Mouse (Mus musculus): ENCODE measurements around the gene Cd38. TPM values are rescaled to one million over a fixed set of nuclear protein-coding genes. Genes with fewer than 3 reads are reported as not detected.
A peak's percentile ranks its signal among the peaks of the same experiment; 100 is the strongest.

Cd38 gene
- polyA plus RNA-seq, 1 experiment from 2014 or later: 5.5 TPM

GRCm38 (mm10) chr5:43837372-43837771 lies 31.0 kb upstream of the Cd38 start:
- H3K4me1 ChIP-seq (ENCODE audit: control insufficient read depth, insufficient read depth, low read length): no peaks in the 10 kb centered on the region
- peak; percentile 90 for DNase-seq (ENCODE audit: low spot score, missing footprints)
- H3K4me2 ChIP-seq: no peak overlapping the region
- peak; percentile 46; the same call in 1 of the 2 replicates for ATAC-seq (ENCODE audit: low FRiP score)
- no peak overlapping the region for H3K9ac ChIP-seq (ENCODE audit: low read length)
- no peaks in the 10 kb centered on the region for H3K36me3 ChIP-seq (ENCODE audit: control insufficient read depth, insufficient read depth, low read length)
- H3K4me3 ChIP-seq (ENCODE audit: low read depth, low read length): no peak overlapping the region
- no peaks in the 10 kb centered on the region for H3K9me3 ChIP-seq (ENCODE audit: control insufficient read depth, low read length)
- no peak overlapping the region for H3K27ac ChIP-seq (ENCODE audit: low read depth, low read length)
- H3K27me3 ChIP-seq (ENCODE audit: control insufficient read depth, insufficient read depth, low read length): no peaks in the 10 kb centered on the region
- 54% methylated on average over 5 of the region's 5 CpGs for WGBS

GRCm38 (mm10) chr5:43841144-43842010 lies 27.0 kb upstream of the Cd38 start:
- Histone ChIP-seq H3K27ac (ENCODE audit: low read depth, low read length) (no peak overlapping the region), H3K27me3 (ENCODE audit: control insufficient read depth, insufficient read depth, low read length) (no peaks in the 10 kb centered on the region), H3K4me3 (ENCODE audit: low read depth, low read length) (no peak overlapping the region), H3K9ac (ENCODE audit: low read length) (no peak overlapping the region), H3K4me2 (no peak overlapping the region), H3K4me1 (ENCODE audit: control insufficient read depth, insufficient read depth, low read length) (no peaks in the 10 kb centered on the region), H3K9me3 (ENCODE audit: control insufficient read depth, low read length) (no peaks in the 10 kb centered on the region), H3K36me3 (ENCODE audit: control insufficient read depth, insufficient read depth, low read length) (no peaks in the 10 kb centered on the region)
- WGBS: 54% methylated on average over 11 of the region's 11 CpGs
- ATAC-seq (ENCODE audit: low FRiP score): peak; percentile 52; the same call in 1 of the 2 replicates
- peak; percentile 95 for DNase-seq (ENCODE audit: low spot score, missing footprints)

GRCm38 (mm10) chr5:43842011-43842285 lies 26.4 kb upstream of the Cd38 start:
- ATAC-seq (ENCODE audit: low FRiP score) (no peak), DNase-seq (ENCODE audit: low spot score, missing footprints) (no peak)
- H3K27me3 ChIP-seq (ENCODE audit: control insufficient read depth, insufficient read depth, low read length): no peaks in the 10 kb centered on the region
- no peak overlapping the region for H3K4me2 ChIP-seq
- WGBS: 84% methylated on average over 5 of the region's 5 CpGs
- no peaks in the 10 kb centered on the region for H3K9me3 ChIP-seq (ENCODE audit: control insufficient read depth, low read length)
- H3K9ac ChIP-seq (ENCODE audit: low read length): no peak overlapping the region
- H3K36me3 ChIP-seq (ENCODE audit: control insufficient read depth, insufficient read depth, low read length): no peaks in the 10 kb centered on the region
- no peak overlapping the region for H3K27ac ChIP-seq (ENCODE audit: low read depth, low read length)
- no peak overlapping the region for H3K4me3 ChIP-seq (ENCODE audit: low read depth, low read length)
- H3K4me1 ChIP-seq (ENCODE audit: control insufficient read depth, insufficient read depth, low read length): no peaks in the 10 kb centered on the region

- Histone ChIP-seq H3K27ac (ENCODE audit: low read depth, low read length) (no peak overlapping the region), H3K36me3 (ENCODE audit: control insufficient read depth, insufficient read depth, low read length) (no peaks in the 10 kb centered on the region), H3K27me3 (ENCODE audit: control insufficient read depth, insufficient read depth, low read length) (no peaks in the 10 kb centered on the region), H3K9me3 (ENCODE audit: control insufficient read depth, low read length) (no peaks in the 10 kb centered on the region), H3K4me2 (no peak overlapping the region), H3K4me3 (ENCODE audit: low read depth, low read length) (no peak overlapping the region), H3K9ac (ENCODE audit: low read length) (no peak overlapping the region), H3K4me1 (ENCODE audit: control insufficient read depth, insufficient read depth, low read length) (no peaks in the 10 kb centered on the region)
- DNase-seq (ENCODE audit: low spot score, missing footprints): no peak
- no peak for ATAC-seq (ENCODE audit: low FRiP score)
- WGBS: 76% methylated on average over 3 of the region's 3 CpGs
Observed at GRCm38 (mm10) chr5:43842576-43843155, 25.7 kb upstream of the Cd38 start.

GRCm38 (mm10) chr5:43845083-43845482 lies 23.3 kb upstream of the Cd38 start:
- H3K4me1 ChIP-seq (ENCODE audit: control insufficient read depth, insufficient read depth, low read length): no peaks in the 10 kb centered on the region
- H3K4me2 ChIP-seq: no peak overlapping the region
- no peak overlapping the region for H3K4me3 ChIP-seq (ENCODE audit: low read depth, low read length)
- no peak for DNase-seq (ENCODE audit: low spot score, missing footprints)
- no peaks in the 10 kb centered on the region for H3K27me3 ChIP-seq (ENCODE audit: control insufficient read depth, insufficient read depth, low read length)
- H3K9me3 ChIP-seq (ENCODE audit: control insufficient read depth, low read length): no peaks in the 10 kb centered on the region
- no peak overlapping the region for H3K27ac ChIP-seq (ENCODE audit: low read depth, low read length)
- WGBS: 85% methylated on average over 5 of the region's 5 CpGs
- no peaks in the 10 kb centered on the region for H3K36me3 ChIP-seq (ENCODE audit: control insufficient read depth, insufficient read depth, low read length)
- no peak overlapping the region for H3K9ac ChIP-seq (ENCODE audit: low read length)
- ATAC-seq (ENCODE audit: low FRiP score): no peak

- H3K36me3 ChIP-seq (ENCODE audit: control insufficient read depth, insufficient read depth, low read length): no peaks in the 10 kb centered on the region
Observed at GRCm38 (mm10) chr5:43845646-43846045, 22.7 kb upstream of the Cd38 start.

GRCm38 (mm10) chr5:43846227-43846626 lies 22.1 kb upstream of the Cd38 start:
- no peaks in the 10 kb centered on the region for H3K27me3 ChIP-seq (ENCODE audit: control insufficient read depth, insufficient read depth, low read length)
- H3K4me1 ChIP-seq (ENCODE audit: control insufficient read depth, insufficient read depth, low read length): no peaks in the 10 kb centered on the region
- no peaks in the 10 kb centered on the region for H3K36me3 ChIP-seq (ENCODE audit: control insufficient read depth, insufficient read depth, low read length)
- 0 out of 2 replicates have a peak, but pooled peaks have one; percentile 11 for ATAC-seq (ENCODE audit: low FRiP score)
- H3K27ac ChIP-seq (ENCODE audit: low read depth, low read length): no peak overlapping the region
- DNase-seq (ENCODE audit: low spot score, missing footprints): no peak
- H3K9me3 ChIP-seq (ENCODE audit: control insufficient read depth, low read length): no peaks in the 10 kb centered on the region
- 18% methylated on average over 2 of the region's 2 CpGs for WGBS
- no peak overlapping the region for H3K4me2 ChIP-seq
- H3K9ac ChIP-seq (ENCODE audit: low read length): no peak overlapping the region
- H3K4me3 ChIP-seq (ENCODE audit: low read depth, low read length): no peak overlapping the region

More at GRCm38 (mm10) chr5:43845646-43846045, 22.7 kb upstream of the Cd38 start:
- Histone ChIP-seq H3K9ac (ENCODE audit: low read length) (no peak overlapping the region), H3K9me3 (ENCODE audit: control insufficient read depth, low read length) (no peaks in the 10 kb centered on the region), H3K4me3 (ENCODE audit: low read depth, low read length) (no peak overlapping the region), H3K4me1 (ENCODE audit: control insufficient read depth, insufficient read depth, low read length) (no peaks in the 10 kb centered on the region), H3K4me2 (no peak overlapping the region), H3K27ac (ENCODE audit: low read depth, low read length) (no peak overlapping the region), H3K27me3 (ENCODE audit: control insufficient read depth, insufficient read depth, low read length) (no peaks in the 10 kb centered on the region)
- ATAC-seq (ENCODE audit: low FRiP score) (no peak), DNase-seq (ENCODE audit: low spot score, missing footprints) (no peak)
- WGBS: 61% methylated on average over 1 of the region's 1 CpGs

GRCm38 (mm10) chr5:43847555-43847954 lies 20.8 kb upstream of the Cd38 start:
- Histone ChIP-seq H3K4me3 (ENCODE audit: low read depth, low read length) (no peak overlapping the region), H3K27me3 (ENCODE audit: control insufficient read depth, insufficient read depth, low read length) (no peaks in the 10 kb centered on the region), H3K36me3 (ENCODE audit: control insufficient read depth, insufficient read depth, low read length) (no peaks in the 10 kb centered on the region), H3K9me3 (ENCODE audit: control insufficient read depth, low read length) (no peaks in the 10 kb centered on the region), H3K27ac (ENCODE audit: low read depth, low read length) (no peak overlapping the region), H3K4me1 (ENCODE audit: control insufficient read depth, insufficient read depth, low read length) (no peaks in the 10 kb centered on the region), H3K4me2 (no peak overlapping the region), H3K9ac (ENCODE audit: low read length) (no peak overlapping the region)
- DNase-seq (ENCODE audit: low spot score, missing footprints) (no peak), ATAC-seq (ENCODE audit: low FRiP score) (no peak)

GRCm38 (mm10) chr5:43848275-43848674 lies 20.1 kb upstream of the Cd38 start:
- H3K4me2 ChIP-seq: no peak overlapping the region
- H3K27ac ChIP-seq (ENCODE audit: low read depth, low read length): no peak overlapping the region
- no peak overlapping the region for H3K4me3 ChIP-seq (ENCODE audit: low read depth, low read length)
- H3K36me3 ChIP-seq (ENCODE audit: control insufficient read depth, insufficient read depth, low read length): no peaks in the 10 kb centered on the region
- H3K9me3 ChIP-seq (ENCODE audit: control insufficient read depth, low read length): no peaks in the 10 kb centered on the region
- DNase-seq (ENCODE audit: low spot score, missing footprints) (no peak), ATAC-seq (ENCODE audit: low FRiP score) (no peak)
- 89% methylated on average over 3 of the region's 3 CpGs for WGBS
- no peaks in the 10 kb centered on the region for H3K27me3 ChIP-seq (ENCODE audit: control insufficient read depth, insufficient read depth, low read length)
- H3K9ac ChIP-seq (ENCODE audit: low read length): no peak overlapping the region
- no peaks in the 10 kb centered on the region for H3K4me1 ChIP-seq (ENCODE audit: control insufficient read depth, insufficient read depth, low read length)
